Mouse (Mus musculus) kidney, postnatal 0 days (tissue): ENCODE data around the gene Mtf2. TPM values are rescaled to one million over a fixed set of nuclear protein-coding genes. Genes with fewer than 3 reads are reported as not detected.

ENCODE experiments used
- ATAC-seq: fragments of 200-750 bp; cut with Nextera tagmentation; replicated peaks from 2 replicates; pipeline ENCODE4 v1.8.0; 2017; ENCODE audit warnings: low read depth, moderate number of reproducible peaks, moderate TSS enrichment, moderate library complexity; ENCODE audit not compliant: low FRiP score
- DNase-seq: peaks from one replicate; pipeline ENCODE4 v3.0.0-alpha.2; 2016; ENCODE audit warnings: low spot score
- H3K27ac ChIP-seq: fragments of 300-500 bp; sonication (generic); 2 replicates; pipeline ENCODE4 v1.5.1; 2014; ENCODE audit warnings: mild to moderate bottlenecking
- H3K27me3 ChIP-seq: fragments of 300-500 bp; sonication (generic); 2 replicates; pipeline ENCODE4 v1.6.1; 2014; ENCODE audit warnings: low read length, mixed read lengths; ENCODE audit not compliant: insufficient read depth
- H3K36me3 ChIP-seq: fragments of 300-500 bp; sonication (generic); 2 replicates; pipeline ENCODE4 v1.6.1; 2014; ENCODE audit warnings: low read length, mixed read lengths; ENCODE audit not compliant: insufficient read depth
- H3K4me1 ChIP-seq: fragments of 300-500 bp; sonication (generic); replicated peaks from 2 replicates; pipeline ENCODE4 v1.6.1; 2014; ENCODE audit warnings: antibody characterized with exemption, low read length, mixed read lengths; ENCODE audit not compliant: insufficient read depth
- H3K4me2 ChIP-seq: fragments of 300-500 bp; sonication (generic); 2 replicates; pipeline ENCODE4 v1.6.1; 2014; ENCODE audit warnings: mild to moderate bottlenecking, low read length, moderate library complexity, mixed read lengths
- H3K4me3 ChIP-seq: fragments of 300-500 bp; sonication (generic); replicated peaks from 2 replicates; pipeline ENCODE4 v1.5.1; 2014; ENCODE audit warnings: low read depth, low read length
- H3K9ac ChIP-seq: fragments of 300-500 bp; sonication (generic); 2 replicates; pipeline ENCODE4 v1.6.1; 2014; ENCODE audit warnings: low read depth, low read length
- H3K9me3 ChIP-seq: fragments of 300-500 bp; sonication (generic); replicated peaks from 2 replicates; pipeline ENCODE4 v1.6.1; 2016; ENCODE audit warnings: low read length, inconsistent platforms, mixed read lengths
- CTCF ChIP-seq: IDR thresholded peaks from 2 replicates; pipeline ENCODE4 v1.5.1; 2016; ENCODE audit warnings: antibody characterized with exemption, low read depth, mild to moderate bottlenecking, moderate library complexity
- WGBS: fragments of 180-500 bp; shearing (Covaris S2); extraction: QIAGEN DNeasy Blood & Tissue Kit; methylation state at CpG from one replicate; pipeline ENCODE4 v1.1.7; 2014; 5-methylcytosine and 5-hydroxymethylcytosine counted together
- polyA plus RNA-seq: library from polyadenylated mRNA; unstranded; fragments of >200 nt; fragmentation: Nextera tagmentation; extraction: Ambion mirVana; gene quantifications from 2 replicates; pipeline ENCODE4 v1.2.1, GENCODE M21; 2015

Mtf2 gene
- polyA plus RNA-seq, 1 experiment from 2014 or later, result 65.8 TPM

DNA sequence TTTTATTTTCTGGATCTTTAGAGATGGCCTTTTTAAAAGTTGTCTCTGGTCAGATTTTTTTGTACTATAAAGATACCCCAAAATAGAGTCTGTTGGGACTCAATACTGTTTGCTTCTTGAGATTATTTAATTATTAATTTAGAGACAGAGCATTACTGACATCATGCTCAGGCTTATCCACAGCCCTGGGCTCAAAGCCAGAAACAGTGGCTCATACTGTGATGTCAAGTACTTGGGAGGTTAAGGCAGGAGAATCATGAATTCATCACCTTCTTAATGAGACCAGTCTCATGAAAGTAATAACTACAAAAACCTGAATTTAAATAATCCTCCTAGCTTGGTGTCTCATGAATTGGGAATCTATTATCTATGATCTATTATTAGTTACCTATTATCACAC is 34.7 kb downstream of the Mtf2 start:
- no peak for TF ChIP-seq CTCF
- no peaks in the 10 kb centered on the region for H3K9me3 ChIP-seq
- DNase-seq (no peak), ATAC-seq (no peak)
- H3K4me3 ChIP-seq, result no peak overlapping the region
- H3K27me3 ChIP-seq, result no peaks in the 10 kb centered on the region
- H3K36me3 ChIP-seq, result peaks cover 32% of the 10 kb centered on the region; the same call in 1 of the 2 replicates
- H3K4me2 ChIP-seq, result no peak overlapping the region
- no peaks in the 10 kb centered on the region for H3K4me1 ChIP-seq
- H3K9ac ChIP-seq, result no peak overlapping the region
- no peak overlapping the region for H3K27ac ChIP-seq

DNA sequence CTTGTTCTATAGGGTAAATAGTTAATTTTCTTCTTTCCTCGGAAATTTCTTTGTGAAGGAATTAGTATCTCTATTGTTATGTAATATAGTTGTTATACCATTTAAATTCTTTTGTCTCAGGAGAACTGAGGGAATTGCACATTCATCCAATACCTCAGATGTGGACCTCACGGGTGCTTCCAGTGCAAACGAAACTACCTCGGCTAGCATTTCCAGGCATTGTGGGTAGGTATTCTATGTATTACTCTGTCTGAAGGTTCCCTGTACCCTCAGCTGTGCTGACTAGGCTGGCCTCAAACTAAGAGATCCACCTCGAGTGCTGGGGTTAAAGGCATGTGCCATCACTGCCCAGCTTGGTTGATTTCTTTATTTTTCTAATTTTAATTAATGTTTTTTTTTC is 38.8 kb downstream of the Mtf2 start:
- WGBS, result 85% methylated on average over 5 of the region's 5 CpGs
- H3K36me3 ChIP-seq, result peaks cover 22% of the 10 kb centered on the region; the same call in 1 of the 2 replicates
- ATAC-seq, result no peak

GRCm38 (mm10) chr5:108109346-108109745 is 43.9 kb downstream of the Mtf2 start:
- H3K9ac ChIP-seq, result no peak overlapping the region
- H3K27ac ChIP-seq, result no peak overlapping the region
- H3K36me3 ChIP-seq, result peaks cover 17% of the 10 kb centered on the region; the same call in 1 of the 2 replicates
- DNase-seq (no peak), ATAC-seq (no peak)
- H3K4me2 ChIP-seq, result no peak overlapping the region
- 92% methylated on average over 7 of the region's 7 CpGs for WGBS
- no peaks in the 10 kb centered on the region for H3K9me3 ChIP-seq
- no peaks in the 10 kb centered on the region for H3K4me1 ChIP-seq
- H3K4me3 ChIP-seq, result no peak overlapping the region
- H3K27me3 ChIP-seq, result no peaks in the 10 kb centered on the region
- TF ChIP-seq CTCF, result no peak

More for the DNA sequence above, 38.8 kb downstream of the Mtf2 start:
- no peak for DNase-seq
- Histone ChIP-seq H3K4me2 (no peak overlapping the region), H3K27ac (no peak overlapping the region), H3K27me3 (no peaks in the 10 kb centered on the region), H3K9me3 (no peaks in the 10 kb centered on the region), H3K4me3 (no peak overlapping the region), H3K4me1 (no peaks in the 10 kb centered on the region), H3K9ac (no peak overlapping the region)
- no peak for TF ChIP-seq CTCF

DNA sequence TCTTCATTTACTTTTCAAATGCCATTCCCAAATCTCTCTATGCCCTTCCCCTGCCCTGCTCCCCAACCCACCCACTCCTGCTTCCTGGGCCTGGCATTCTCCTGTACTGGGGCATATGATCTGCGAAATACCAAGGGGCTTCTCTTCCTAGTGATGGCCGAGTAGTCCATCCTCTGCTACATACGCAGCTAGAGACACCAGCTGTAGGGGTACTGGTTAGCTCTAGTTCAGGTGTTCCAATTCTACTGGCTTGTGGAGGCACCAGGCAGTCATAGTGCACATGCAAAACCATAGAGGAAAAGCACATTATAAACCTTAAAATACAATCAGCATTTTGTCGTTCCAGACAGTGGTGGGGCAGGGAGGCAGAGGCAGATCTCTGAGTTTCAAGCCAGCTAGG is 52.2 kb downstream of the Mtf2 start:
- no peak for DNase-seq
- WGBS, result 95% methylated on average over 4 of the region's 4 CpGs

DNA sequence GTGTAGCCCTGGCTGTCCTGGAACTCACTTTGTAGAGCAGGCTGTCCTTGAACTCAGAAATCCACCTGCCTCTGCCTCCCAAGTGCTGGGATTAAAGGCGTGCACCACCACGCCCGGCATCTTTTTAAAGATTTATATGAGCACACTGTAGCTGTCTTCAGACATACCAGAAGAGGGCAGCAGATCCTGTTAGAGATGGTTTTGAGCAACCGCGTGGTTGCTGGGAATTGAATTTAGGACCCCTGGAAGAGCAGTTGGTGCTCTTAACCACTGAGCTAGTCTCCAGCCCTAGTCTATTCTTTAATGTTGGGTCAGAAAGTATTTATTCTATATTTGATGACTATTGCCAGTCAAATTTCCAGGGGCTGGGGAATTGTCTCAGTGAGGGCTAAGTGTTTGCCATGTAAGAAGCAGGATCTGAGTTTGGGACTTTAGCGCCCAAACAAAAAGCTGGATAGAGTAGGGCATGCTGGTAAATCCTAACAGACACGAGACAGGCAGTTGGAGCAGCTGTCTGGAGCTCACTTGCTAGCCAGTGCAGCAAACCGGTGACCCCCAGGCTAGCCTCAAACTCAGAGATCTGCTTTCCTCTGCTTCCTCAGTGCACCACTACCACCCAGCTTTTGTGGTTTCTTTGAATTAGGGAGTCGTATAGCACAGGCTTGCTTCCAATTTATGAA is 54.9 kb downstream of the Mtf2 start:
- Histone ChIP-seq H3K36me3 (no peaks in the 10 kb centered on the region), H3K4me2 (no peak overlapping the region), H3K9me3 (no peaks in the 10 kb centered on the region), H3K27ac (no peak overlapping the region), H3K4me3 (no peak overlapping the region), H3K27me3 (no peaks in the 10 kb centered on the region), H3K4me1 (no peaks in the 10 kb centered on the region), H3K9ac (no peak overlapping the region)
- WGBS, result 89% methylated on average over 9 of the region's 9 CpGs
- DNase-seq (no peak), ATAC-seq (no peak)
- no peak for TF ChIP-seq CTCF

More for the DNA sequence above, 52.2 kb downstream of the Mtf2 start:
- Histone ChIP-seq H3K4me2 (no peak overlapping the region), H3K27me3 (no peaks in the 10 kb centered on the region), H3K27ac (no peak overlapping the region), H3K36me3 (no peaks in the 10 kb centered on the region), H3K4me3 (no peak overlapping the region), H3K9me3 (no peaks in the 10 kb centered on the region), H3K9ac (no peak overlapping the region), H3K4me1 (no peaks in the 10 kb centered on the region)
- ATAC-seq, result no peak
- no peak for TF ChIP-seq CTCF

- H3K36me3 ChIP-seq, result no peaks in the 10 kb centered on the region; the same call in 1 of the 2 replicates
These were observed 66.5 kb downstream of the Mtf2 start for GRCm38 (mm10) chr5:108131849-108132440.

More at GRCm38 (mm10) chr5:108131849-108132440, 66.5 kb downstream of the Mtf2 start:
- peak; percentile 51 for ATAC-seq
- peak overlapping the region; percentile 80 for H3K9ac ChIP-seq
- no peaks in the 10 kb centered on the region for H3K9me3 ChIP-seq
- TF ChIP-seq CTCF, result no peak
- H3K27me3 ChIP-seq, result no peaks in the 10 kb centered on the region
- 0% methylated on average over 32 of the region's 32 CpGs for WGBS
- peak overlapping the region; percentile 83 for H3K4me2 ChIP-seq
- H3K4me1 ChIP-seq, result no peaks in the 10 kb centered on the region
- H3K27ac ChIP-seq, result peak overlapping the region; percentile 95
- peak overlapping the region; percentile 82 for H3K4me3 ChIP-seq
- DNase-seq, result peak; percentile 68
